ENCODE assay signal across 9 mouse cellular contexts in genomic region chr7:129506894-129507293, GRCm38 (mm10).
A peak's percentile ranks its signal among the peaks of the same experiment; 100 is the strongest.
DNase-seq lines count a peak whose midpoint lies in the region; ATAC-seq lines count a peak whose summit lies in the region.
"Had no signal": no experiment of that assay in that cellular context is flagged by ENCODE, and none has a peak within 500 bp of the region (broad histone marks: within the 10 kb centered on the region; RNA-seq: fewer than 3 reads in every experiment).

No protein-coding gene starts in this region.

- no peaks in the 10 kb centered on the region for H3K9me3 ChIP-seq in embryonic facial prominence, embryonic 11.5 days (replicated peaks; ENCODE audit: control insufficient read depth, low read length)
- H3K9me3 ChIP-seq in embryonic facial prominence, embryonic 10.5 days: no peaks in the 10 kb centered on the region
- H3K9me3 ChIP-seq in limb, embryonic 11.5 days (ENCODE audit: control insufficient read depth, low read length): no peaks in the 10 kb centered on the region
- H3K9me3 ChIP-seq in limb, embryonic 10.5 days (replicated peaks): no peaks in the 10 kb centered on the region
- H3K9me3 ChIP-seq: midbrain, embryonic 12.5 days had no signal

- H3K27ac ChIP-seq in embryonic facial prominence, embryonic 11.5 days (replicated peaks; ENCODE audit: low read depth, low read length): no peak overlapping the region
- H3K27ac ChIP-seq in embryonic facial prominence, embryonic 10.5 days (replicated peaks): no peak overlapping the region
- no peak overlapping the region for H3K27ac ChIP-seq in limb, embryonic 11.5 days (replicated peaks; ENCODE audit: low read depth, low read length)
- H3K27ac ChIP-seq in limb, embryonic 10.5 days: no peak overlapping the region
- H3K27ac ChIP-seq: midbrain, embryonic 12.5 days had no signal

- no peaks in the 10 kb centered on the region for H3K36me3 ChIP-seq in embryonic facial prominence, embryonic 11.5 days (replicated peaks; ENCODE audit: control insufficient read depth, insufficient read depth, low read depth, low read length)
- H3K36me3 ChIP-seq in embryonic facial prominence, embryonic 10.5 days (replicated peaks): no peaks in the 10 kb centered on the region
- H3K36me3 ChIP-seq in limb, embryonic 11.5 days (ENCODE audit: control insufficient read depth, insufficient read depth, low read length): no peaks in the 10 kb centered on the region
- H3K36me3 ChIP-seq in limb, embryonic 10.5 days: no peaks in the 10 kb centered on the region
- H3K36me3 ChIP-seq: midbrain, embryonic 12.5 days had no signal

- no peaks in the 10 kb centered on the region for H3K27me3 ChIP-seq in embryonic facial prominence, embryonic 11.5 days (ENCODE audit: control insufficient read depth, insufficient read depth, low read length)
- no peaks in the 10 kb centered on the region for H3K27me3 ChIP-seq in embryonic facial prominence, embryonic 10.5 days (replicated peaks; ENCODE audit: low read depth, poor library complexity, severe bottlenecking)
- no peaks in the 10 kb centered on the region for H3K27me3 ChIP-seq in limb, embryonic 11.5 days (ENCODE audit: control insufficient read depth, insufficient read depth, low read length)
- no peaks in the 10 kb centered on the region for H3K27me3 ChIP-seq in limb, embryonic 10.5 days (ENCODE audit: low read depth, poor library complexity, severe bottlenecking)

- ATAC-seq in embryonic facial prominence, embryonic 11.5 days (replicated peaks; ENCODE audit: insufficient number of reproducible peaks, low FRiP score, low TSS enrichment, low read depth): no peak
- ATAC-seq in limb, embryonic 11.5 days (ENCODE audit: insufficient number of reproducible peaks, low FRiP score, low TSS enrichment, low read depth): no peak
- no peak for ATAC-seq in inflammation-experienced regulatory T-cells, adult 6 months
- ATAC-seq in megakaryocyte, adult 5-6 weeks (ENCODE audit: poor library complexity, severe bottlenecking): no peak

- DNase-seq in embryonic facial prominence, embryonic 11.5 days (ENCODE audit: low spot score): peak; percentile 84
- no peak for DNase-seq in embryonic facial prominence, embryonic 10.5 days (ENCODE audit: low spot score)
- DNase-seq in limb, embryonic 11.5 days (ENCODE audit: low spot score): peak; percentile 25
- no peak for DNase-seq in limb, embryonic 10.5 days (ENCODE audit: low spot score)
- DNase-seq in WW6 (ENCODE audit: low read depth, low spot score): peak; percentile 7
- DNase-seq in large intestine, adult 2 months (ENCODE audit: low read depth, low spot score): peak; percentile 16

- H3K9ac ChIP-seq in embryonic facial prominence, embryonic 11.5 days (replicated peaks; ENCODE audit: low read length): no peak overlapping the region
- no peak overlapping the region for H3K9ac ChIP-seq in limb, embryonic 11.5 days (ENCODE audit: low read length)
- H3K9ac ChIP-seq: midbrain, embryonic 12.5 days had no signal

- no peak overlapping the region for H3K4me3 ChIP-seq in embryonic facial prominence, embryonic 11.5 days (ENCODE audit: low read depth, low read length)
- no peak overlapping the region for H3K4me3 ChIP-seq in embryonic facial prominence, embryonic 10.5 days
- no peak overlapping the region for H3K4me3 ChIP-seq in limb, embryonic 11.5 days (ENCODE audit: low read depth, low read length)
- no peak overlapping the region for H3K4me3 ChIP-seq in limb, embryonic 10.5 days
- H3K4me3 ChIP-seq: midbrain, embryonic 12.5 days had no signal

- H3K4me1 ChIP-seq in embryonic facial prominence, embryonic 11.5 days (ENCODE audit: control insufficient read depth, insufficient read depth, low read length): no peaks in the 10 kb centered on the region
- H3K4me1 ChIP-seq in embryonic facial prominence, embryonic 10.5 days: peaks cover 3% of the 10 kb centered on the region
- no peaks in the 10 kb centered on the region for H3K4me1 ChIP-seq in limb, embryonic 11.5 days (ENCODE audit: control insufficient read depth, insufficient read depth, low read length)
- H3K4me1 ChIP-seq in limb, embryonic 10.5 days: 0 out of 2 replicates have a peak, but pooled peaks cover 3% of the 10 kb centered on the region
- H3K4me1 ChIP-seq: midbrain, embryonic 12.5 days had no signal

- WGBS in embryonic facial prominence, embryonic 11.5 days: 24% methylated on average over 2 of the region's 2 CpGs
- WGBS in embryonic facial prominence, embryonic 10.5 days: 30% methylated on average over 2 of the region's 2 CpGs
- WGBS in limb, embryonic 11.5 days: 32% methylated on average over 2 of the region's 2 CpGs
- WGBS in limb, embryonic 10.5 days: 31% methylated on average over 2 of the region's 2 CpGs
- WGBS in large intestine, adult 2 months: 33% methylated on average over 2 of the region's 2 CpGs

- H3K4me2 ChIP-seq in embryonic facial prominence, embryonic 11.5 days (ENCODE audit: low read depth, low read length): no peak overlapping the region
- H3K4me2 ChIP-seq in limb, embryonic 11.5 days (ENCODE audit: low read depth, severe bottlenecking): no peak overlapping the region
- H3K4me2 ChIP-seq: midbrain, embryonic 12.5 days had no signal

Comparison
In these comparisons a context has a peak if more than half of its experiments do, and no peak if none do; other contexts are left out.
1. DNase-seq: peak in embryonic facial prominence, embryonic 11.5 days (single experiment), limb, embryonic 11.5 days (single experiment), WW6 (single experiment) and large intestine, adult 2 months (single experiment); none in embryonic facial prominence, embryonic 10.5 days (single experiment) and limb, embryonic 10.5 days (single experiment).